Mouse (Mus musculus) bone marrow macrophage, adult 2 months (primary cell): ENCODE data around the gene Tifab.

Experiments used
- CTCF ChIP-seq: IDR thresholded peaks from 2 replicates; pipeline ENCODE4 v1.5.1; 2012; ENCODE audit warnings: low read depth, mild to moderate bottlenecking, low read length, moderate library complexity
- POLR2A ChIP-seq: IDR thresholded peaks from 2 replicates; pipeline ENCODE4 v1.6.1; 2012; ENCODE audit warnings: mild to moderate bottlenecking, low read depth, low read length, borderline replicate concordance

DNA sequence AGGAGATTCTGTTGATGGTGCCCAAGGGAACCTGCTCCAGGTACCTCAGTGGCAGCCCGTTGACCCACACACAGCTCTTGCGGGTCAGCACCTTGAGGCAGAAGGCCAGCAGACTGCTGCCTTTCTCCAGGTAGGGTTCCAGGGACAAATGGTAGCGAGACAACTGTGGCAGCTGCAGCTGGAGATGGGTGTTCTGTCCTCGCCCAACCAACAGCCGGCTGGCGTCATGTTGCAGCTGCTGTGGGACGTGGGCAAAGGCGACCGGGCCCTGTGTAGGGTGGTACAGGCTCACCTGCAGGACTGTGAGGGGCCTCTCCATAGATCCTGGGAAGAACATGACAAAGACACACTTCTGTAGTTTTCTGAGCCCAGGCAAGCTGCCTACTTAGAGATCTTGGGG, 2.4 kb downstream of the Tifab start:
- TF ChIP-seq CTCF (no peak), POLR2A (no peak)
